Mouse (Mus musculus) embryonic facial prominence, embryonic 15.5 days (tissue): ENCODE results near the gene Gucy1b1. TPM values are rescaled to one million over a fixed set of nuclear protein-coding genes. Genes with fewer than 3 reads are reported as not detected.

Source experiments
- ATAC-seq: fragments of 200-750 bp; cut with Nextera tagmentation; 2 replicates; pipeline ENCODE4 v1.8.0; 2017; ENCODE audit warnings: low read depth, moderate TSS enrichment; ENCODE audit not compliant: insufficient number of reproducible peaks, low FRiP score, low TSS enrichment
- H3K27ac ChIP-seq: fragments of 300-500 bp; sonication (generic); replicated peaks from 2 replicates; pipeline ENCODE4 v1.5.1; 2015; ENCODE audit warnings: mild to moderate bottlenecking, inconsistent platforms
- H3K27me3 ChIP-seq: fragments of 300-500 bp; sonication (generic); 2 replicates; pipeline ENCODE4 v1.6.1; 2015; ENCODE audit warnings: inconsistent platforms
- H3K36me3 ChIP-seq: fragments of 300-500 bp; sonication (generic); 2 replicates; pipeline ENCODE4 v1.6.1; 2015; ENCODE audit warnings: mild to moderate bottlenecking, inconsistent platforms
- H3K4me1 ChIP-seq: fragments of 300-500 bp; sonication (generic); 2 replicates; pipeline ENCODE4 v1.6.1; 2015; ENCODE audit warnings: inconsistent platforms
- H3K4me2 ChIP-seq: fragments of 300-500 bp; sonication (generic); replicated peaks from 2 replicates; pipeline ENCODE4 v1.6.1; 2015; ENCODE audit warnings: mild to moderate bottlenecking, inconsistent platforms
- H3K4me3 ChIP-seq: fragments of 300-500 bp; sonication (generic); replicated peaks from 2 replicates; pipeline ENCODE4 v1.5.1; 2015; ENCODE audit warnings: mild to moderate bottlenecking, inconsistent platforms
- H3K9ac ChIP-seq: fragments of 300-500 bp; sonication (generic); 2 replicates; pipeline ENCODE4 v1.6.1; 2015; ENCODE audit warnings: inconsistent platforms
- H3K9me3 ChIP-seq: fragments of 300-500 bp; sonication (generic); replicated peaks from 2 replicates; pipeline ENCODE4 v1.6.1; 2016; ENCODE audit warnings: inconsistent platforms
- WGBS: fragments of 180-500 bp; shearing (Covaris S2); methylation state at CpG from one replicate; pipeline ENCODE4 v1.1.7; 2015; 5-methylcytosine and 5-hydroxymethylcytosine counted together
- polyA plus RNA-seq: library from polyadenylated mRNA; unstranded; fragments of >200 nt; fragmentation: Nextera tagmentation; extraction: Ambion mirVana; gene quantifications from 2 replicates; pipeline ENCODE4 v1.2.1, GENCODE M21; 2015

The Gucy1b1 gene
- polyA plus RNA-seq, 1 experiment from 2014 or later: 14.0 TPM

GRCm38 (mm10) chr3:82057201-82057600 lies 17.3 kb downstream of the Gucy1b1 start:
- Histone ChIP-seq H3K4me2 (no peak overlapping the region), H3K9me3 (no peaks in the 10 kb centered on the region), H3K4me3 (no peak overlapping the region), H3K27ac (no peak overlapping the region), H3K4me1 (no peaks in the 10 kb centered on the region), H3K9ac (no peak overlapping the region), H3K27me3 (no peaks in the 10 kb centered on the region), H3K36me3 (no peaks in the 10 kb centered on the region)
- ATAC-seq: no peak; the same call in 1 of the 2 replicates
- 43% methylated on average over 5 of the region's 5 CpGs for WGBS

- H3K27me3 ChIP-seq: no peaks in the 10 kb centered on the region
- no peaks in the 10 kb centered on the region for H3K36me3 ChIP-seq
- H3K4me2 ChIP-seq: no peak overlapping the region
- H3K27ac ChIP-seq: no peak overlapping the region
- no peak overlapping the region for H3K4me3 ChIP-seq
- H3K4me1 ChIP-seq: 0 out of 2 replicates have a peak, but pooled peaks cover 8% of the 10 kb centered on the region
- 0 out of 2 replicates have a peak, but pooled peaks have one; percentile 39 for ATAC-seq
- no peaks in the 10 kb centered on the region for H3K9me3 ChIP-seq
- H3K9ac ChIP-seq: no peak overlapping the region
- 43% methylated on average over 5 of the region's 5 CpGs for WGBS
These were observed 20.1 kb downstream of the Gucy1b1 start for GRCm38 (mm10) chr3:82054283-82054974.

- 0 out of 2 replicates have a peak, but pooled peaks cover 12% of the 10 kb centered on the region for H3K4me1 ChIP-seq
- H3K4me2 ChIP-seq: no peak overlapping the region
- WGBS: 70% methylated on average over 2 of the region's 2 CpGs
- H3K27ac ChIP-seq: no peak overlapping the region
- no peaks in the 10 kb centered on the region for H3K36me3 ChIP-seq
- H3K27me3 ChIP-seq: no peaks in the 10 kb centered on the region
- no peak overlapping the region for H3K4me3 ChIP-seq
- H3K9me3 ChIP-seq: no peaks in the 10 kb centered on the region
- no peak for ATAC-seq
- H3K9ac ChIP-seq: no peak overlapping the region
These were observed 22.5 kb downstream of the Gucy1b1 start for GRCm38 (mm10) chr3:82052029-82052428.

GRCm38 (mm10) chr3:82051468-82051867 lies 23.0 kb downstream of the Gucy1b1 start:
- no peak for ATAC-seq
- Histone ChIP-seq H3K9me3 (no peaks in the 10 kb centered on the region), H3K36me3 (no peaks in the 10 kb centered on the region), H3K4me3 (no peak overlapping the region), H3K4me1 (0 out of 2 replicates have a peak, but pooled peaks cover 12% of the 10 kb centered on the region), H3K9ac (no peak overlapping the region), H3K4me2 (no peak overlapping the region), H3K27me3 (no peaks in the 10 kb centered on the region), H3K27ac (no peak overlapping the region)

- H3K4me2 ChIP-seq: no peak overlapping the region
These were observed 25.8 kb downstream of the Gucy1b1 start for GRCm38 (mm10) chr3:82048681-82049080.

GRCm38 (mm10) chr3:82048078-82048477 lies 26.4 kb downstream of the Gucy1b1 start:
- 51% methylated on average over 4 of the region's 4 CpGs for WGBS
- no peak overlapping the region for H3K27ac ChIP-seq
- H3K36me3 ChIP-seq: no peaks in the 10 kb centered on the region
- H3K27me3 ChIP-seq: no peaks in the 10 kb centered on the region
- H3K4me2 ChIP-seq: no peak overlapping the region
- no peak for ATAC-seq
- H3K9ac ChIP-seq: no peak overlapping the region
- no peaks in the 10 kb centered on the region for H3K9me3 ChIP-seq
- H3K4me3 ChIP-seq: no peak overlapping the region
- H3K4me1 ChIP-seq: 0 out of 2 replicates have a peak, but pooled peaks cover 12% of the 10 kb centered on the region

More at GRCm38 (mm10) chr3:82048681-82049080, 25.8 kb downstream of the Gucy1b1 start:
- Histone ChIP-seq H3K27me3 (no peaks in the 10 kb centered on the region), H3K27ac (peak overlapping the region; percentile 34; the same call in 1 of the 2 replicates), H3K36me3 (no peaks in the 10 kb centered on the region), H3K9ac (no peak overlapping the region), H3K9me3 (no peaks in the 10 kb centered on the region), H3K4me1 (0 out of 2 replicates have a peak, but pooled peaks cover 12% of the 10 kb centered on the region), H3K4me3 (no peak overlapping the region)
- WGBS: 51% methylated on average over 7 of the region's 7 CpGs
- ATAC-seq: no peak

GRCm38 (mm10) chr3:82047100-82047753 lies 27.3 kb downstream of the Gucy1b1 start:
- Histone ChIP-seq H3K4me1 (0 out of 2 replicates have a peak, but pooled peaks cover 12% of the 10 kb centered on the region), H3K27ac (no peak overlapping the region), H3K4me2 (no peak overlapping the region), H3K9me3 (no peaks in the 10 kb centered on the region), H3K4me3 (no peak overlapping the region), H3K27me3 (no peaks in the 10 kb centered on the region), H3K9ac (no peak overlapping the region), H3K36me3 (no peaks in the 10 kb centered on the region)
- 28% methylated on average over 8 of the region's 8 CpGs for WGBS
- ATAC-seq: no peak

- Histone ChIP-seq H3K9me3 (no peaks in the 10 kb centered on the region), H3K4me2 (no peak overlapping the region), H3K4me1 (0 out of 2 replicates have a peak, but pooled peaks cover 4% of the 10 kb centered on the region), H3K27ac (no peak overlapping the region), H3K27me3 (no peaks in the 10 kb centered on the region), H3K9ac (no peak overlapping the region), H3K4me3 (no peak overlapping the region), H3K36me3 (no peaks in the 10 kb centered on the region)
- WGBS: 70% methylated on average over 8 of the region's 8 CpGs
- no peak for ATAC-seq
These were observed 28.4 kb downstream of the Gucy1b1 start for GRCm38 (mm10) chr3:82046087-82046486.

GRCm38 (mm10) chr3:82044902-82045301 lies 29.6 kb downstream of the Gucy1b1 start:
- Histone ChIP-seq H3K27ac (no peak overlapping the region), H3K27me3 (no peaks in the 10 kb centered on the region), H3K4me1 (0 out of 2 replicates have a peak, but pooled peaks cover 4% of the 10 kb centered on the region), H3K9ac (no peak overlapping the region), H3K9me3 (no peaks in the 10 kb centered on the region), H3K4me3 (no peak overlapping the region), H3K36me3 (no peaks in the 10 kb centered on the region), H3K4me2 (no peak overlapping the region)
- ATAC-seq: no peak
- WGBS: 71% methylated on average over 5 of the region's 5 CpGs

GRCm38 (mm10) chr3:82043676-82044075 lies 30.8 kb downstream of the Gucy1b1 start:
- WGBS: 76% methylated on average over 6 of the region's 6 CpGs

GRCm38 (mm10) chr3:82036262-82037044 lies 38.0 kb downstream of the Gucy1b1 start:
- no peak overlapping the region for H3K4me2 ChIP-seq
- no peak overlapping the region for H3K9ac ChIP-seq
- no peak overlapping the region for H3K4me3 ChIP-seq
- ATAC-seq: no peak
- no peaks in the 10 kb centered on the region for H3K9me3 ChIP-seq
- no peaks in the 10 kb centered on the region for H3K4me1 ChIP-seq
- WGBS: 73% methylated on average over 2 of the region's 2 CpGs
- no peaks in the 10 kb centered on the region for H3K36me3 ChIP-seq
- H3K27me3 ChIP-seq: no peaks in the 10 kb centered on the region
- H3K27ac ChIP-seq: no peak overlapping the region

More at GRCm38 (mm10) chr3:82043676-82044075, 30.8 kb downstream of the Gucy1b1 start:
- Histone ChIP-seq H3K27ac (no peak overlapping the region), H3K27me3 (no peaks in the 10 kb centered on the region), H3K9me3 (no peaks in the 10 kb centered on the region), H3K4me3 (no peak overlapping the region), H3K9ac (no peak overlapping the region), H3K4me2 (no peak overlapping the region), H3K4me1 (no peaks in the 10 kb centered on the region), H3K36me3 (no peaks in the 10 kb centered on the region)
- no peak for ATAC-seq
